Mouse (Mus musculus): ENCODE data around the gene Ptprt.

DNA sequence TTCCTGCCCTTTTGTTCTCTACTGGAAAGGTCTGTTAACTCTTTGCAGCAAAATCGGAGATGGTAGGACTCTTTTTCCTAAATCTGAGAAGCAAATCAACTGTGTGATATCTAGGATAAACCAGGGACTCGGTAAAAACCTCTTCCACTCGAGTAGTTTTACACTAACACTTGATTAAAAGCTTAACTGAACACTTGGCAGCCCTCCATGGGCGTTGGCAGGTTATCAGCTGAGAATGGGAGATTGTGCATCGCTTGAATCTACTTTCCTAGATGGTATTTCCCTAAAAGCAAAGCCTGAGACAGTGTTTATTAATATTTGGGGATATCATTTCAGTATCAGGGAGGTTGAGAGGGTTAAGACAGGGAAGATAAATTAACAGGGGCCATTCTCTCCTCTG, 1144.0 kb downstream of the Ptprt start:
- no peak for TF ChIP-seq GATA1 (IDR thresholded peaks at IDR 0.05; ENCODE audit: borderline replicate concordance, low read length)
- no peak for TF ChIP-seq FLI1 (IDR thresholded peaks at IDR 0.05; ENCODE audit: low read length)

All from megakaryocyte, embryonic 14.5 days (primary cell).